Mouse (Mus musculus) kidney, postnatal 25 days (tissue): Measurements from ENCODE around the gene Fam104a.

Source experiments
- DNase-seq, 2 experiments: peaks; one replicate each; pipeline ENCODE4 v3.0.0; 2021; ENCODE audit warnings: mixed read lengths in 2 of 2

The Fam104a gene

DNA sequence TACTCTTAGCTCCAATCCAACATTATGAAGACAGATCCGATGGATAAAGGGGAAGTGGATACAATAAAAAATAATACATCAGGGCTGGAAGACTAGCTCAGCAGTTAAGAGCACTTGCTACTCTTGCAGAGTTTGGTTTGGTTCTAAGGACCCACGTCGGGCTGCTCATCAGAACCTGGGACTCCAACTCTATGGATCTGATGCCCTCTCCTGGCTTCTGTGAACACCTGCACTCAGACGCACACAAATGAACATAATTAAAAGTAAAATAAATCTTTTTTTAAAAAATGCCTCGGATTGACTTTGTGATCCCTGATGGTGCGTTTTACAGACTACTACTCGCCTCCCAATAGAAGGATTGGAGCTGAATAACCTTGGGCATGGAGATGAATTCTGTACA, 53.3 kb downstream of the Fam104a start:
- no peak for DNase-seq

GRCm38 (mm10) chr11:113627785-113628184, 56.2 kb downstream of the Fam104a start:
- DNase-seq = peak in 1 of 2 experiments; percentile 35

- DNase-seq = no peak
Measured at GRCm38 (mm10) chr11:113625437-113625836, 58.5 kb downstream of the Fam104a start.

GRCm38 (mm10) chr11:113622028-113622427, 61.9 kb downstream of the Fam104a start:
- DNase-seq = no peak

DNA sequence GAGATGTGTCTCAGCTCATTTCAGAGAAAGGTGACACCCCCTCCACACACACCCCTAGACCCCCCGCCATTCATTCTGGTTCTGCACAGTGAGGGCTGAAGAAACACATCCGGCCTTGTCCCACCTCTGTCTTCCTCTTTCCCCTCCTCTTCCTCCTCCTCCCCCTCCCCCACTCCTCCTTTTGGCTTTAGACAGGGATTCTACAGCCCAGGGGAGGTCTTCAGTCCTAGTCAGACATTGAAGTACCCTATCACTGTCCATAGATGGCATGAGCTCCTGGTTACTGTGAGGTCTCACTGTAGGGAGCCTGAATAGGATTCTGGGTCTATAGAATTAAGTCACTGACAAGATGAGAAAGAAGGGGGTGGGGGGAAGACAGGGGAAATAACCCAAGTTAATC, 63.0 kb downstream of the Fam104a start:
- no peak for DNase-seq

- DNase-seq = no peak
Measured at GRCm38 (mm10) chr11:113619420-113620080, 64.4 kb downstream of the Fam104a start.

DNA sequence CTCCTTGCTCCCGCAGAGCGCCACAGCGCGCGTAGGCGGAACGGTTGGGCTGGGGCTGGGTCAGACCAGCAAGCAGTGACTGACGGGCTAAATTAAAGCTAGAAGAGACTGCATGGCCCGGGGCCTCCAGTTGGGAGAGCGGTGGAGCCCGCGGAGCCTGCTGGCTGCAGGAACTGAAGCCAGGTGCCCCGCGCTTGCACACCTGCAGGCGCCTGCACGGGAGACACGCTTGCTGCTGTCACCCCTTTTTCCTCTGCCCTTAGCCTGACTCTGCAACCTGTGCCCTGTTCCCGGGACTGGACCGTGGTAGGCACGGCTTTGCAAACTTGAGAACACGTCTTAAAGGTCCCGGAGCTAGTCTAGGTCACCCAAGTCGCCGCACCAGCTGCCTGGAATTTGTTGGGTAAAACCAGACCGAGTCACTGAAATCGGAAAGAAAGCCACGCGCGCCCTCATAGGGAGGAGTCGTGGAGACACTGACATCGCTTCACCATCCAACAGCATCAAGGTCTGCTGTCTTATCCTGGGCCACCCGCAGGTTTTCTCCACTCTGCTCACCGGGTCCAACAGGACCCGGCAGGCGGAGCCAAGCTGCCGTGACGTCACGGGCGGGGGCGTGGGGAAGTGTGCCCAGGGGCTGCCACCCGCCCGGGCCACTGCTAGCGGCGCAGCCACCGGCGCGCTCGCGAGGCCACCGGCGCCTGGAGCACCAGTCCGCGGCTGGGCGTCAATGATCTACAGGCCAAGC, 65.1 kb downstream of the Fam104a start, which contains the start of gene Sstr2:
Gene Sstr2 (plus strand): TSS at position 671 of the 748 bp plus-strand sequence.
- peak; percentile 81 to 90 for DNase-seq

GRCm38 (mm10) chr11:113618303-113618671, 65.7 kb downstream of the Fam104a start:
- DNase-seq = no peak

DNA sequence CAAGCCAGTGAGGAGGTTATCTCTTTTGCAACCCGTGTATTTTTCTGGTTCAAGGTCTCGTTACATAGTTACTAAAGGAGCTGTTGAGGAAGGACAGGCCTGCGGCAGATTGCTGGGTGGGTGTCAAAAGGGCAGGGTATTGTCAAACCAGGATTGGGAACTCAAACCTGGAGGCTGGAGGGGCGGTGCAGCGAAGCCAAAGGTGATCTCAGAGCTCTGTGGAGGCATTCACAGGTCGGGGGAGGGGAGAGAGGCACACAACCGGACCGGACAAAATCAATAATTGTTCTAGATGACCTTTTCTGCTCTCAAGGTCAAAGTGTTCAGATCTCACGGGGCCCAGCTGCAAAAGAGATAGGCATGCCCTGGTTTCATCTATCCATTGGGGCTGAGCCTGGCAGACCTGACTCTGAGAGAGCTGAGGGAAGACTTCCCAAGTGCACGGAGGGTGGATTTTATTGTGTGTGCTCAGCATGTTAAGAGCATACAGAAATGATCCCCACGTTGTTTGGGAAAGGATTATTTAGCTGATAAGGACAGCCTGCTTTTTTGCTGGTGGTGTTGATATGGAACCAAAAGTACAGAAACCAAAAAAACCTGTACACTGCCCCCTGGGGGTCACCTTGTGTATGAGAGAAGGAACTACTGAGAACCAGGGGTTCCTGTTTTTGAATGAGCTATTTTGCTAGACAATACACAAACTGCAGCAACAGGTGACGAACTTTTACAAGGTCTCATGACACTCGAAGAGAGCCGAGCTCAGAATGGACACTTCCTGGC, 66.6 kb downstream of the Fam104a start:
- DNase-seq = peak; percentile 64 to 85

DNA sequence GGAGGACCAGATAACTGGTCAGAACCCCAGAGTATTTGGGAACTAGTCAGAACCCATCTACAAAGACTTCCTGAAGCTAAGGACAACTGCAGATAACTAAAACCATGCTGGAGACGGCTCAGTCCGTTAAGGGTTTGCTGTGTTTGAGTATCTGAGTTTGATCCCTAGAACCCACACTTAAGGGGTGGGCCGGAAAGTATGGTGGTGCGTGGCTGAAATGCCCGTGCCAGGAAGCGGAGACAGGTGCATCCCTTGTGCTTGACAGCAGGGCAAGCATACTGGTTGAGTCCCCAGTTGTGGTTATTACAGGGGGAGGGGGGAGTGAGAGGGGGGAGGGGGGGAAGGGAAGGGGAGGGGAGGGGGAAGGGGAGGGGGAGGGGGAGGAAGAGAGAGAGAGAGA, 69.5 kb downstream of the Fam104a start:
- DNase-seq = no peak

DNA sequence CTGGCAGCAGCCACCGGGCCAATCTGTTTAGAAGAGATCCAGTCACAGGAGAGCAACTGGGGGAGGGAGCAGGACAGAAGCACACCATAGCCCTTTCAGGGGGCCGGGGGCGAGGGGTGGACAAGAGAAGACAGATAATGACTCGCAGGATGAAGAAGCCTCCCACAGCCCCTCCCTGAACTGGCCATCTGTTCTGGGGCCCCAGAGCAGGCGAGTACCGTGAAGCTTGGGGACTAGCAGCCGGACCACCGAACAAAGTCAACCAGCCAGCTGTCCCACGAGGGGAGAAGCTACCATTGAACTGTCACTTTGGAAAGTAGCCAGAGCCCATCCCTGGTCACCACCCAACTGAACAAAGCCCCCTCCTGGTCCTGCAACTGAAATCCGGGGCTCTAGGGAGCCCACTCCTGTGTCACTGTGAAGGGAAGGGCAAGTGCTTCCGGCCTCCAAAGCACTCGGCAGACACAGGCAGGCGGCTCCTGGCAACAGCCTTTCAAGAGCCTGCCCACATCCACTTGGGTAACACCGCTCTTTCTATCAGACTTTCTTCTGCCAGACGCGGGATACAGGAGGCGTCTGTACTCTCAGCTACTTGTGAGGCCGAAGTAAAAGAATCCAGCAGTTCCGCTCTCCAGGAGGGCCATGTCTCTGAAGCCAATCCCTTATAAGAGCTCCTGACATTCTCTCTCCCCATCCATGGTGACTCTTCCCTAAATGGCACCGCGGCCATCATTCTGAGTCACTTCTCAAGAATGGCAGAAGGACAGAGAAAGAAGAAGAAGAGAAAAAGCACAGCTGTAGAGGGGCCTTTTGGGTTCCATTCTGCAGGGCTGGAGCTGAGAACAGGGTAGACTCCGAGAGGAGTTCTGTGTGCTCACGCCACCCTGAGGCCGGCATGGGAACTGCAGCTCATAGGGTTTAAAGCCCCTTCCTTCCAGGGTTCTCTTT, 72.0 kb downstream of the Fam104a start:
- peak; percentile 49 to 53 for DNase-seq
